Mouse (Mus musculus) left cerebral cortex, postnatal 14 days (tissue): ENCODE measurements around the gene Dll3. TPM values are rescaled to one million over a fixed set of nuclear protein-coding genes. Genes with fewer than 3 reads are reported as not detected.

ENCODE experiments used
- DNase-seq, 2 experiments: peaks; one replicate each; pipeline ENCODE4 v3.0.0; 2021 to 2022; ENCODE audit warnings: low spot score in 2 of 2, mixed read lengths in 1 of 2
- intact Hi-C: fragments of 180-260 bp; cut with DNase I; formaldehyde crosslinking; loops from one replicate; pipeline ENCODE4 v1.15.1; 2025
- total RNA-seq, 2 experiments: library from RNA; stranded (reverse); gene quantifications; 2 replicates each; pipeline ENCODE4 v1.2.3; 2021

Dll3 gene
- total RNA-seq, 2 experiments from 2014 or later = 2.2 to 2.6 TPM

GRCm38 (mm10) chr7:28311926-28312543 lies 10.0 kb upstream of the Dll3 start, which contains the start of gene Timm50:
TSS of gene Timm50 (minus strand) at chr7:28312072.
- intact Hi-C loops = no loop called here
- DNase-seq = peak; percentile 99

GRCm38 (mm10) chr7:28311151-28311925 lies 9.3 kb upstream of the Dll3 start:
- DNase-seq = no peak
- intact Hi-C loops = no loop called here

GRCm38 (mm10) chr7:28309737-28310136 lies 7.7 kb upstream of the Dll3 start:
- intact Hi-C loops = no loop called here
- no peak for DNase-seq

- intact Hi-C loops = no loop called here
- no peak for DNase-seq
These were observed 4.2 kb upstream of the Dll3 start for GRCm38 (mm10) chr7:28306216-28306615.

- intact Hi-C loops = no loop called here
- DNase-seq = no peak
These were observed 3.6 kb upstream of the Dll3 start for GRCm38 (mm10) chr7:28305641-28306040.

GRCm38 (mm10) chr7:28298837-28299625 lies 3.0 kb downstream of the Dll3 start:
- peak; percentile 52 to 77 for DNase-seq
- intact Hi-C loops = no loop called here

GRCm38 (mm10) chr7:28294481-28294880 lies 7.6 kb downstream of the Dll3 start:
- intact Hi-C loops = no loop called here
- peak; percentile 73 for DNase-seq

- DNase-seq = peak; percentile 67 to 71
- intact Hi-C loops = no loop called here
These were observed 11.1 kb downstream of the Dll3 start, which contains the start of gene Selenov for GRCm38 (mm10) chr7:28290638-28291590. TSS of gene Selenov (minus strand) at chr7:28291186.

- intact Hi-C loops = no loop called here
These were observed 11.9 kb downstream of the Dll3 start for GRCm38 (mm10) chr7:28290165-28290564.

GRCm38 (mm10) chr7:28280630-28281029 lies 21.4 kb downstream of the Dll3 start:
- no peak for DNase-seq
- intact Hi-C loops = no loop called here

More at GRCm38 (mm10) chr7:28290165-28290564, 11.9 kb downstream of the Dll3 start:
- DNase-seq = peak; percentile 12 to 40

GRCm38 (mm10) chr7:28278279-28278652 lies 23.8 kb downstream of the Dll3 start:
- DNase-seq = no peak
- intact Hi-C loops = loop anchor here (5.0 kb wide), 1 partner anchor 59 kb away; the partner anchor contains the start of gene Supt5

- peak; percentile 95 to 98 for DNase-seq
- intact Hi-C loops = loop anchor here (5.0 kb wide), 1 partner anchor 60 kb away; the partner anchor contains the start of gene Supt5
These were observed 24.3 kb downstream of the Dll3 start, which contains the start of gene Eid2b for GRCm38 (mm10) chr7:28277615-28278278. TSS of gene Eid2b (plus strand) at chr7:28277739.

- intact Hi-C loops = loop anchor here (5.0 kb wide), 1 partner anchor 60 kb away; the partner anchor contains the start of gene Supt5
These were observed 24.8 kb downstream of the Dll3 start for GRCm38 (mm10) chr7:28277237-28277614.

GRCm38 (mm10) chr7:28271761-28272160 lies 30.3 kb downstream of the Dll3 start:
- intact Hi-C loops = no loop called here
- no peak for DNase-seq

More at GRCm38 (mm10) chr7:28277237-28277614, 24.8 kb downstream of the Dll3 start:
- DNase-seq = no peak

- intact Hi-C loops = loop anchor here (10.0 kb wide), 1 partner anchor 55 kb away; no protein-coding TSS in a partner anchor
These were observed 32.7 kb downstream of the Dll3 start for GRCm38 (mm10) chr7:28269355-28269754.

GRCm38 (mm10) chr7:28268576-28268975 lies 33.5 kb downstream of the Dll3 start:
- DNase-seq = no peak
- intact Hi-C loops = loop anchor here (10.0 kb wide), 1 partner anchor 54 kb away; no protein-coding TSS in a partner anchor

More at GRCm38 (mm10) chr7:28269355-28269754, 32.7 kb downstream of the Dll3 start:
- DNase-seq = no peak

- intact Hi-C loops = loop anchor here (10.0 kb wide), 1 partner anchor 53 kb away; no protein-coding TSS in a partner anchor
- DNase-seq = peak; percentile 51 to 53
These were observed 34.0 kb downstream of the Dll3 start for GRCm38 (mm10) chr7:28268042-28268531.
